Mouse (Mus musculus) heart, embryonic 13.5 days (tissue): ENCODE measurements at regions not wholly inside any gene's neighbourhood (a gene's known extent, or its start where the extent isn't known, plus 50 kb on each side); places are given as distances from the start of the nearest gene placed in this dataset.
A peak's percentile ranks its signal among the peaks of the same experiment; 100 is the strongest.

ENCODE experiments used
- ATAC-seq: fragments of 200-750 bp; cut with Nextera tagmentation; 2 replicates; pipeline ENCODE4 v1.8.0; 2017; ENCODE audit warnings: moderate TSS enrichment; ENCODE audit not compliant: insufficient number of reproducible peaks, low FRiP score, low TSS enrichment; ENCODE audit errors: extremely low read depth
- H3K27ac ChIP-seq: fragments of 300-500 bp; sonication (generic); replicated peaks from 2 replicates; pipeline ENCODE4 v1.5.1; 2015; ENCODE audit warnings: moderate library complexity, mild to moderate bottlenecking, inconsistent platforms
- H3K27me3 ChIP-seq: fragments of 300-500 bp; sonication (generic); replicated peaks from 2 replicates; pipeline ENCODE4 v1.6.1; 2015; ENCODE audit warnings: mild to moderate bottlenecking, inconsistent platforms
- H3K36me3 ChIP-seq: fragments of 300-500 bp; sonication (generic); 2 replicates; pipeline ENCODE4 v1.6.1; 2015; ENCODE audit warnings: mild to moderate bottlenecking, inconsistent platforms
- H3K4me1 ChIP-seq: fragments of 300-500 bp; sonication (generic); 2 replicates; pipeline ENCODE4 v1.6.1; 2015; ENCODE audit warnings: inconsistent platforms
- H3K4me2 ChIP-seq: fragments of 300-500 bp; sonication (generic); 2 replicates; pipeline ENCODE4 v1.6.1; 2015; ENCODE audit warnings: inconsistent platforms, mild to moderate bottlenecking, moderate library complexity
- H3K4me3 ChIP-seq: fragments of 300-500 bp; sonication (generic); 2 replicates; pipeline ENCODE4 v1.5.1; 2015; ENCODE audit warnings: moderate library complexity, mild to moderate bottlenecking, inconsistent platforms
- H3K9ac ChIP-seq: fragments of 300-500 bp; sonication (generic); 2 replicates; pipeline ENCODE4 v1.6.1; 2015; ENCODE audit warnings: inconsistent platforms, mild to moderate bottlenecking, moderate library complexity
- H3K9me3 ChIP-seq: fragments of 300-500 bp; sonication (generic); 2 replicates; pipeline ENCODE4 v1.6.1; 2016; ENCODE audit warnings: inconsistent platforms
- WGBS: fragments of 180-500 bp; shearing (Covaris S2); methylation state at CpG from one replicate; pipeline ENCODE4 v1.1.7; 2015; ENCODE audit warnings: mixed read lengths; 5-methylcytosine and 5-hydroxymethylcytosine counted together

DNA sequence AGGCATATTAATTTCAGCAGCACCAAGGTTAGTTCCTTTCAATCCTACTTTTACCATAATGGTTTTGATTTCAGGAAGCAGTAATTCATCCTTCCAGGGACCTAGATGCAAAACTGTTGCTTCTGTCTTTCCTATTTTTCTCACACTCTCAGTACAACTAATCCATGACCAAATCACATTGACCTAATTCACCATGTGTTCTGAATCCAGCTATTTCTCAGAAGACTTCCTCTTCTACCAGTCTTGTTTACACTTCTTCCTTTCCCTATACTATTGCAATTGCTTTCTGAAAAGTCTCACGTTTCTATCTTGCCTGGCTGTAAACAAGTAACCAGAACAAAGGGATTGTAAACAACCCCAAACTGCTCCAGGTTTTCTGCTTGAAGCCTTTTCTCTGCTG, 1085.0 kb downstream of the Car8 start:
- 23% methylated on average over 1 of the region's 1 CpGs for WGBS
- no peaks in the 10 kb centered on the region for H3K36me3 ChIP-seq
- H3K4me2 ChIP-seq: no peak overlapping the region
- no peak for ATAC-seq
- no peak overlapping the region for H3K4me3 ChIP-seq
- no peak overlapping the region for H3K9ac ChIP-seq
- H3K27ac ChIP-seq: no peak overlapping the region
- no peaks in the 10 kb centered on the region for H3K4me1 ChIP-seq
- no peaks in the 10 kb centered on the region for H3K9me3 ChIP-seq
- H3K27me3 ChIP-seq: no peaks in the 10 kb centered on the region

DNA sequence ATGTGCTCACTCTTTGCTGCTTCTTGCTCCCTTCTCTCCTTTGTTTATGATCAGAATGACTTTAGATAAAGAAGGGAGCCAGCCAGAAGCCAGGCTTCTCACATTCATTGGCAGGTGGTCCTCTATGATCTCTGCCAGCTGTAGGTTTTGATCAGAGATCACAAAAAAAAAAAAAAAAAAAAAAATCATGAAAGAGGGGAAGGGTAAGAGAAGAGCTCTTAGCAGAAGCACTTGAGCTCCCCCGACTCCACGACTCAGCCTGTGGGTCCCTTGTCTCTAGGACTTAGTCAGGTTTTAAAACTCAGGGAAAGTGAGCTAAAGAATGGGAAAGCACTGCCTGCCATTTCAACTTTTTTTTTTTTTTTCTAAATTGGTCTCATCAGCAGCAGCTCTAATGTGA, 1093.1 kb downstream of the Car8 start:
- Histone ChIP-seq H3K27me3 (no peaks in the 10 kb centered on the region), H3K9me3 (no peaks in the 10 kb centered on the region), H3K4me3 (no peak overlapping the region), H3K36me3 (no peaks in the 10 kb centered on the region), H3K9ac (no peak overlapping the region), H3K4me2 (no peak overlapping the region), H3K27ac (no peak overlapping the region), H3K4me1 (no peaks in the 10 kb centered on the region)
- WGBS: 40% methylated on average over 2 of the region's 2 CpGs
- no peak for ATAC-seq

DNA sequence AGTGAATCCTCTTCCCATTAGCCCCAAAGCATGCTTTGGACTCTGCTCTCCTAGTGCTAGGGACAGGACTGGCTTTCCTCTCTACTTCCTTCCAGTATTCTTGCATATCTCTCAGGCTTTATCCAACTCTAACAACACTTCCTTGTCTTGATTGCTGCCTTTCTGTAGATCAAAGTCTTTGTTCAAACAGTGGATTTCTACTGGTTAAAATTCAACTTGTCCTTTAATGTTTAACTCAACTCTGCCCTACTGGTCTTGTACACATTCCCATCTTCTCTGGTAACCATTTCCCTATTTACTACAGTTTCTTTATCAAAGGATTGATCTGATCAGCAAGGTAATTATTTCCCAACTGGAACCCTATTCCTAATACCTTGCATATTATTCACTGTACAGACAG, 1094.6 kb downstream of the Car8 start:
- Histone ChIP-seq H3K36me3 (no peaks in the 10 kb centered on the region), H3K9me3 (no peaks in the 10 kb centered on the region), H3K27me3 (no peaks in the 10 kb centered on the region), H3K4me3 (no peak overlapping the region), H3K4me2 (no peak overlapping the region), H3K27ac (no peak overlapping the region), H3K4me1 (no peaks in the 10 kb centered on the region), H3K9ac (no peak overlapping the region)
- no peak for ATAC-seq

DNA sequence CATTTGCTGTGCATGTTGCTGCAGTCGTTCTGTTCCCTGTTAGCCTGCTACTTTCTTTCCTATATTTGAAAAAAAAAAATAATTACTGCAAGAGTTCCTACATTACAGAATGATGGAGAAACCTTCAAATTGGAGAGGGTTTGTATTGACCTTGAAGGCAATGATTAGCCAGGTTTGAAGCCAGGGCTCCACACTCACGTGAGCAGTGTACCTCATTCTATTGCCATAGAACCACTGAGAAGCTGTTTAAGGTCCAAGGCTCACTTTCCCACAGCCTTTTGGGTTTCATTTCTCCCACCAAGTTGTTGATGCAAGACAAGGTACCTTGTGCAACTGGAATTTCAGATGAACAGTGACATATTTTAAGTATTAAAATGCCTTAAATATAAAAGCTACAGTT, 1095.2 kb downstream of the Car8 start:
- no peaks in the 10 kb centered on the region for H3K36me3 ChIP-seq
- H3K4me2 ChIP-seq: no peak overlapping the region
- no peak overlapping the region for H3K4me3 ChIP-seq
- 68% methylated on average over 2 of the region's 2 CpGs for WGBS
- no peak for ATAC-seq
- H3K27me3 ChIP-seq: no peaks in the 10 kb centered on the region
- H3K27ac ChIP-seq: no peak overlapping the region
- no peaks in the 10 kb centered on the region for H3K9me3 ChIP-seq
- H3K9ac ChIP-seq: no peak overlapping the region
- H3K4me1 ChIP-seq: no peaks in the 10 kb centered on the region

DNA sequence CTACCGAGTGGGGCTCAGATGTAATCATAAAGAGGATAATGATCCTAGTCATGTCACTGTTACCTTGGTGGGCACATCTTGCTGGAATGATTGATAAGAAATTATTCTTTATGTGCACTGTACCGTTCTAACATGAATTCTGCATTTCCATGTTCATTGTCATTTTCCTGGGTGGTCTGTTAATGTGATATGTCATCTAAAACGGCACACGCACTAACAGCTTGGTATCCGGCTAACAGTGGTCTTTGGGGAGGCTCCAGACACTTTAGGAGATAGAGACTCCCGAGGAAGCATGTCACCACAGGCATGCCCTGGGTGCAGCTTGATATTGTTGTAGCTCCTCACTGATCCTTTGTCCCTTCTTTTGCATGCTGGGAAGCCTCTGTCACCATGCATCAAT, 1096.1 kb downstream of the Car8 start:
- Histone ChIP-seq H3K36me3 (no peaks in the 10 kb centered on the region), H3K27me3 (no peaks in the 10 kb centered on the region), H3K9ac (no peak overlapping the region), H3K27ac (no peak overlapping the region), H3K4me1 (no peaks in the 10 kb centered on the region), H3K9me3 (no peaks in the 10 kb centered on the region), H3K4me2 (no peak overlapping the region), H3K4me3 (no peak overlapping the region)
- 72% methylated on average over 6 of the region's 6 CpGs for WGBS
- no peak for ATAC-seq

DNA sequence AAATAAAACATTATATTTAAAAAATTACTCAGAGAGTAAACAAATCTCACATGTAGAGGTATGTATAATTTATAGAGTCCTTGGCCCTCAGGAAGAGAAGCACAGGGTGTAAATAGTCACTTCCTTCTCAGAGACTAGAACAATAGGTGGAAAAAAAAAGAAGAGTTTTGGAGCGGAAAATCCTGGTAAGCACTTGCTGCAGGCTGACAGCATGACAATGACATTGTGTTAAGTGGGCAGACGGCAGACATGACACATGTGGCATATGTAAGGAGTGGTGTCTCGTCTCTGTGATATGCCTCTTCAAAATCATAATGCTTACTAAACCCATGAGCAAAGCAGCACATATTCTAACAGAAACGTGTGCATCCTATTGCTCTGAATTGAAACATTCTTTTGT, 1126.7 kb downstream of the Car8 start:
- WGBS: 36% methylated on average over 4 of the region's 4 CpGs
- H3K4me1 ChIP-seq: no peaks in the 10 kb centered on the region
- H3K27me3 ChIP-seq: no peaks in the 10 kb centered on the region
- no peak overlapping the region for H3K4me2 ChIP-seq
- H3K4me3 ChIP-seq: no peak overlapping the region
- ATAC-seq: no peak
- no peaks in the 10 kb centered on the region for H3K36me3 ChIP-seq
- H3K27ac ChIP-seq: no peak overlapping the region; the same call in 1 of the 2 replicates
- H3K9ac ChIP-seq: no peak overlapping the region
- H3K9me3 ChIP-seq: no peaks in the 10 kb centered on the region

DNA sequence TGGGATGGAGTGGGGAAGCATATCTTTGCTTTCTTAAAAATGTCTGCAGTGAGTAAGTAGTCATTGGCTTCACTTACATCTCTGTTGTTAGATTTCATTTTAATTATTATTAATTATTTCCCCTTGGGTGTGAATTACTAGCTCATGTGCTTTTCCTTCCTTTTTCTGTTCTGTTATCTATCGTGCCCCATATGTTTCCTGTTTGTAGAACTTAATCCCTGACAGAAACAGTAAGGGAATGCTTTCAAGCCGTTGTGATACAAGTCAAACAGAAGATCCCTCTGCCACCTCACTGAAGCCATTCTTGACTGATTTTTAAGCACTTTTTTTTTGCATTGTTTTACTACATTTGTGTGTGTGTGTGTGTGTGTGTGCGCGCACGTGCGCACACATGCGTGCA, 1145.9 kb downstream of the Car8 start:
- Histone ChIP-seq H3K9ac (no peak overlapping the region), H3K27ac (0 out of 2 replicates have a peak overlapping the region, but pooled peaks have one; percentile 15), H3K4me1 (no peaks in the 10 kb centered on the region), H3K27me3 (no peaks in the 10 kb centered on the region), H3K36me3 (no peaks in the 10 kb centered on the region), H3K9me3 (no peaks in the 10 kb centered on the region), H3K4me2 (no peak overlapping the region), H3K4me3 (no peak overlapping the region)
- ATAC-seq: no peak
- WGBS: 71% methylated on average over 7 of the region's 7 CpGs

DNA sequence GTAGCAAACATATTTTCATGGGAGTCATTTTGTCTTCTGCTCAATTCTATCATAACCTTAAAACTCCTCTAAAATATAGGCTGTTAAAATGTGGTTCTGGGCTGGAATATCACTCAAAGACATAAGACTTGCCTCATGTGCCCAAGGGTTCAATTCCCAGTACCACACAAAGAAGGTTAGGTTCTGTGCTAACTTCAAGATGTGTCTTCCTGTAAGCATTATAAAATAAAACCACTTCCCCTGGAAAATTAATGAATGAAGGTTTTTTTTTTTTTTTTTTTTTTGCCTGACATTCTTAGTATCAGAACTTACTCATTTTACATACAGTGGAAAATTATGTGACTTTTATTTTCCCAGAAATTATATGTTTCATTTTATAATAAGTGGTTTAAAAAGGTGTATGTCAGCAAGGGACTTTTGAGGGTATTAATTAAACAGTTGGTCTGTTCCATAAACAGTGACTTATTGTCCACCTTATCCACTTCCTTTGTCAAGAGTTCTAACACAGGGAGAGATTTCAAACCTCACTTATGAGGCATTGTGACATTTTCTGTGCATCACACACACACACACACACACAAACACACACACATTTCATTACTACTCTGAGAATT, 1147.5 kb downstream of the Car8 start:
- 0 out of 2 replicates have a peak, but pooled peaks cover 4% of the 10 kb centered on the region for H3K9me3 ChIP-seq
- no peak overlapping the region for H3K4me2 ChIP-seq
- no peak for ATAC-seq
- no peaks in the 10 kb centered on the region for H3K4me1 ChIP-seq
- H3K27ac ChIP-seq: no peak overlapping the region
- no peaks in the 10 kb centered on the region for H3K36me3 ChIP-seq
- no peak overlapping the region for H3K4me3 ChIP-seq
- no peaks in the 10 kb centered on the region for H3K27me3 ChIP-seq
- H3K9ac ChIP-seq: no peak overlapping the region
